Mouse (Mus musculus) heart, embryonic 13.5 days (tissue): ENCODE measurements at regions not wholly inside any gene's neighbourhood (a gene's known extent, or its start where the extent isn't known, plus 50 kb on each side); places are given as distances from the start of the nearest gene placed in this dataset.

Experiments
- ATAC-seq: fragments of 200-750 bp; cut with Nextera tagmentation; 2 replicates; pipeline ENCODE4 v1.8.0; 2017; ENCODE audit warnings: moderate TSS enrichment; ENCODE audit not compliant: insufficient number of reproducible peaks, low FRiP score, low TSS enrichment; ENCODE audit errors: extremely low read depth
- H3K27ac ChIP-seq: fragments of 300-500 bp; sonication (generic); replicated peaks from 2 replicates; pipeline ENCODE4 v1.5.1; 2015; ENCODE audit warnings: moderate library complexity, mild to moderate bottlenecking, inconsistent platforms
- H3K27me3 ChIP-seq: fragments of 300-500 bp; sonication (generic); replicated peaks from 2 replicates; pipeline ENCODE4 v1.6.1; 2015; ENCODE audit warnings: mild to moderate bottlenecking, inconsistent platforms
- H3K36me3 ChIP-seq: fragments of 300-500 bp; sonication (generic); 2 replicates; pipeline ENCODE4 v1.6.1; 2015; ENCODE audit warnings: mild to moderate bottlenecking, inconsistent platforms
- H3K4me1 ChIP-seq: fragments of 300-500 bp; sonication (generic); 2 replicates; pipeline ENCODE4 v1.6.1; 2015; ENCODE audit warnings: inconsistent platforms
- H3K4me2 ChIP-seq: fragments of 300-500 bp; sonication (generic); 2 replicates; pipeline ENCODE4 v1.6.1; 2015; ENCODE audit warnings: inconsistent platforms, mild to moderate bottlenecking, moderate library complexity
- H3K4me3 ChIP-seq: fragments of 300-500 bp; sonication (generic); 2 replicates; pipeline ENCODE4 v1.5.1; 2015; ENCODE audit warnings: moderate library complexity, mild to moderate bottlenecking, inconsistent platforms
- H3K9ac ChIP-seq: fragments of 300-500 bp; sonication (generic); 2 replicates; pipeline ENCODE4 v1.6.1; 2015; ENCODE audit warnings: inconsistent platforms, mild to moderate bottlenecking, moderate library complexity
- H3K9me3 ChIP-seq: fragments of 300-500 bp; sonication (generic); 2 replicates; pipeline ENCODE4 v1.6.1; 2016; ENCODE audit warnings: inconsistent platforms
- WGBS: fragments of 180-500 bp; shearing (Covaris S2); methylation state at CpG from one replicate; pipeline ENCODE4 v1.1.7; 2015; ENCODE audit warnings: mixed read lengths; 5-methylcytosine and 5-hydroxymethylcytosine counted together

GRCm38 (mm10) chr12:25173064-25173463, 76.1 kb upstream of the Id2 start:
- ATAC-seq: no peak
- Histone ChIP-seq H3K4me1 (no peaks in the 10 kb centered on the region), H3K9ac (no peak overlapping the region), H3K4me2 (no peak overlapping the region), H3K9me3 (no peaks in the 10 kb centered on the region), H3K36me3 (no peaks in the 10 kb centered on the region), H3K27me3 (no peaks in the 10 kb centered on the region), H3K27ac (no peak overlapping the region), H3K4me3 (no peak overlapping the region)
- WGBS: 80% methylated on average over 6 of the region's 6 CpGs

- no peaks in the 10 kb centered on the region for H3K36me3 ChIP-seq
- ATAC-seq: no peak
- H3K9ac ChIP-seq: no peak overlapping the region
- 76% methylated on average over 4 of the region's 4 CpGs for WGBS
- no peak overlapping the region for H3K4me2 ChIP-seq
- no peak overlapping the region for H3K27ac ChIP-seq
- H3K27me3 ChIP-seq: no peaks in the 10 kb centered on the region
- no peaks in the 10 kb centered on the region for H3K4me1 ChIP-seq
- H3K9me3 ChIP-seq: no peaks in the 10 kb centered on the region
- no peak overlapping the region for H3K4me3 ChIP-seq
These were observed 75.5 kb upstream of the Id2 start for GRCm38 (mm10) chr12:25172450-25172849.

- Histone ChIP-seq H3K27ac (no peak overlapping the region), H3K4me3 (no peak overlapping the region), H3K4me2 (no peak overlapping the region), H3K9ac (no peak overlapping the region), H3K36me3 (no peaks in the 10 kb centered on the region), H3K9me3 (no peaks in the 10 kb centered on the region), H3K27me3 (no peaks in the 10 kb centered on the region), H3K4me1 (peaks cover 11% of the 10 kb centered on the region)
- WGBS: 75% methylated on average over 3 of the region's 3 CpGs
- no peak for ATAC-seq
These were observed 72.7 kb upstream of the Id2 start for GRCm38 (mm10) chr12:25169611-25170010.

GRCm38 (mm10) chr12:25168213-25168545, 71.2 kb upstream of the Id2 start:
- Histone ChIP-seq H3K9ac (no peak overlapping the region), H3K9me3 (no peaks in the 10 kb centered on the region), H3K27me3 (no peaks in the 10 kb centered on the region), H3K4me2 (no peak overlapping the region), H3K27ac (no peak overlapping the region), H3K4me1 (peaks cover 26% of the 10 kb centered on the region), H3K36me3 (no peaks in the 10 kb centered on the region), H3K4me3 (no peak overlapping the region)
- WGBS: 78% methylated on average over 5 of the region's 5 CpGs
- ATAC-seq: no peak

- Histone ChIP-seq H3K9ac (no peak overlapping the region), H3K4me1 (peaks cover 31% of the 10 kb centered on the region), H3K27me3 (no peaks in the 10 kb centered on the region), H3K36me3 (no peaks in the 10 kb centered on the region), H3K27ac (no peak overlapping the region), H3K4me2 (no peak overlapping the region), H3K9me3 (no peaks in the 10 kb centered on the region), H3K4me3 (no peak overlapping the region)
- 69% methylated on average over 12 of the region's 12 CpGs for WGBS
- no peak for ATAC-seq
These were observed 70.7 kb upstream of the Id2 start for GRCm38 (mm10) chr12:25167504-25168212.

GRCm38 (mm10) chr12:25166525-25166924, 69.6 kb upstream of the Id2 start:
- Histone ChIP-seq H3K4me3 (no peak overlapping the region), H3K9ac (no peak overlapping the region), H3K9me3 (no peaks in the 10 kb centered on the region), H3K4me2 (no peak overlapping the region), H3K27me3 (no peaks in the 10 kb centered on the region), H3K27ac (no peak overlapping the region), H3K4me1 (peaks cover 42% of the 10 kb centered on the region), H3K36me3 (no peaks in the 10 kb centered on the region)
- no peak for ATAC-seq
- WGBS: 78% methylated on average over 2 of the region's 2 CpGs

GRCm38 (mm10) chr12:25165650-25166049, 68.7 kb upstream of the Id2 start:
- no peak overlapping the region for H3K4me2 ChIP-seq
- H3K9ac ChIP-seq: no peak overlapping the region
- H3K27me3 ChIP-seq: no peaks in the 10 kb centered on the region
- H3K9me3 ChIP-seq: no peaks in the 10 kb centered on the region
- WGBS: 77% methylated on average over 3 of the region's 3 CpGs
- H3K27ac ChIP-seq: no peak overlapping the region
- H3K4me1 ChIP-seq: peaks cover 50% of the 10 kb centered on the region
- no peak overlapping the region for H3K4me3 ChIP-seq
- no peaks in the 10 kb centered on the region for H3K36me3 ChIP-seq
- ATAC-seq: no peak

GRCm38 (mm10) chr12:25164724-25165123, 67.8 kb upstream of the Id2 start:
- no peaks in the 10 kb centered on the region for H3K9me3 ChIP-seq
- H3K36me3 ChIP-seq: no peaks in the 10 kb centered on the region
- peaks cover 50% of the 10 kb centered on the region for H3K4me1 ChIP-seq
- H3K27me3 ChIP-seq: no peaks in the 10 kb centered on the region
- no peak overlapping the region for H3K9ac ChIP-seq
- WGBS: 32% methylated on average over 1 of the region's 1 CpGs
- no peak overlapping the region for H3K4me2 ChIP-seq
- H3K4me3 ChIP-seq: no peak overlapping the region
- no peak for ATAC-seq
- no peak overlapping the region for H3K27ac ChIP-seq

GRCm38 (mm10) chr12:25163541-25163940, 66.6 kb upstream of the Id2 start:
- Histone ChIP-seq H3K9me3 (no peaks in the 10 kb centered on the region), H3K36me3 (no peaks in the 10 kb centered on the region), H3K4me3 (no peak overlapping the region), H3K27ac (no peak overlapping the region), H3K27me3 (no peaks in the 10 kb centered on the region), H3K9ac (0 out of 2 replicates have a peak overlapping the region, but pooled peaks have one; percentile 41), H3K4me1 (peaks cover 50% of the 10 kb centered on the region), H3K4me2 (no peak overlapping the region)
- WGBS: 25% methylated on average over 6 of the region's 6 CpGs
- no peak for ATAC-seq

GRCm38 (mm10) chr12:25162843-25163242, 65.9 kb upstream of the Id2 start:
- Histone ChIP-seq H3K27me3 (no peaks in the 10 kb centered on the region), H3K9ac (0 out of 2 replicates have a peak overlapping the region, but pooled peaks have one; percentile 41), H3K4me1 (peaks cover 50% of the 10 kb centered on the region), H3K4me2 (no peak overlapping the region), H3K9me3 (no peaks in the 10 kb centered on the region), H3K27ac (no peak overlapping the region), H3K36me3 (no peaks in the 10 kb centered on the region), H3K4me3 (no peak overlapping the region)
- no peak for ATAC-seq
- 59% methylated on average over 6 of the region's 6 CpGs for WGBS

GRCm38 (mm10) chr12:25161939-25162338, 65.0 kb upstream of the Id2 start:
- Histone ChIP-seq H3K27ac (peak overlapping the region; percentile 29; the same call in 1 of the 2 replicates), H3K9ac (no peak overlapping the region), H3K4me3 (no peak overlapping the region), H3K27me3 (no peaks in the 10 kb centered on the region), H3K36me3 (no peaks in the 10 kb centered on the region), H3K9me3 (no peaks in the 10 kb centered on the region), H3K4me2 (no peak overlapping the region), H3K4me1 (peaks cover 50% of the 10 kb centered on the region)
- no peak for ATAC-seq
- WGBS: 61% methylated on average over 6 of the region's 6 CpGs
